Mouse (Mus musculus): ENCODE measurements around the gene Fsd1. TPM values are rescaled to one million over a fixed set of nuclear protein-coding genes. Genes with fewer than 3 reads are reported as not detected.

Gene Fsd1
- polyA plus RNA-seq, 1 experiment, result 0.36 TPM

DNA sequence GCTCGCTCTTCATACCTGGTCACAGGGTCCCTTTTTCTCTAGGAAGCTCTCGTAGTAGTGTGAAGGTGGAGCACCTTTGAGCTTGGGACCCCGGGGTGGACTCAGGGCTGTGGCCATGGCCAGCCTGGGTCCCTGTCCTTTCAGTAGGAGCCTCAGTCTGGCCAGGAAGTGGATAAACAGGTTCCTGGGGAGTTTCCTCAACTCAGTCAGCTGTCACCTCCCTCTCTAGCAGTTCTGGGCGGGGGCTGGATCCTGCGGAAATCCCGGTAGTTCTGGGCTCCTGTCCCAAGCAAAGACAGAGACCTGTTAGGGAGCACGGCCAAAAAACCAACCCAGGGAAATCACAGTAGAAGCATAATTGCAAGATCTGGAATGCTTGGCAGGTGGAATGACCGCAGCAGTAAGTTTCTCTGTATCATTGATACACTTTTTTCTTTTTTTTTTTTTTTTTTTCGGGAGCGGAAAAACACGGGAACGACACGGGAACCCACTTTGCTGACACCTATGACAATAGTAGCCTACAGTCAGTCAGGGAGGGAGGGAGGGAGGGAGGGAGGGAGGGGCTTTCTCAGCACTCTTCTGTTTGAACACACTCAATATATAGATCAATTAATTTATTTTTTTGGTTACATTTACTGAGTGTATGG, 19.2 kb downstream of the Fsd1 start, which contains the start of the genes Stap2 and Mpnd:
Gene Stap2 (minus strand): TSS at position 170 of the 647 bp plus-strand sequence.
Gene Mpnd (plus strand): TSS at position 297 of the 647 bp plus-strand sequence.
- H3K4me3 ChIP-seq (ENCODE audit: insufficient read depth, low read depth, low read length), result peak within 1 kb of the TSS; percentile 52
- 22% methylated on average over 13 of the region's 13 CpGs for WGBS
- DNase-seq, result peak; percentile 84
- H3K27ac ChIP-seq (ENCODE audit: insufficient read depth, low read depth, low read length), result peak within 1 kb of the TSS; percentile 59
- no peak for TF ChIP-seq POLR2A (IDR thresholded peaks at IDR 0.05; ENCODE audit: low read depth, low read length)
- no peak for TF ChIP-seq CTCF (conservative IDR thresholded peaks at IDR 0.05; ENCODE audit: insufficient read depth, insufficient read length, low read depth, low read length)
- no peaks in the 10 kb centered on the region for H3K36me3 ChIP-seq (ENCODE audit: control insufficient read depth, insufficient read depth, low read length)
- no peaks in the 10 kb centered on the region for H3K27me3 ChIP-seq (replicated peaks; ENCODE audit: control insufficient read depth, insufficient read depth, low read length)
- H3K4me1 ChIP-seq (ENCODE audit: control insufficient read depth, insufficient read depth, low read length), result peaks cover 3% of the 10 kb centered on the region; the same call in 1 of the 2 replicates

DNA sequence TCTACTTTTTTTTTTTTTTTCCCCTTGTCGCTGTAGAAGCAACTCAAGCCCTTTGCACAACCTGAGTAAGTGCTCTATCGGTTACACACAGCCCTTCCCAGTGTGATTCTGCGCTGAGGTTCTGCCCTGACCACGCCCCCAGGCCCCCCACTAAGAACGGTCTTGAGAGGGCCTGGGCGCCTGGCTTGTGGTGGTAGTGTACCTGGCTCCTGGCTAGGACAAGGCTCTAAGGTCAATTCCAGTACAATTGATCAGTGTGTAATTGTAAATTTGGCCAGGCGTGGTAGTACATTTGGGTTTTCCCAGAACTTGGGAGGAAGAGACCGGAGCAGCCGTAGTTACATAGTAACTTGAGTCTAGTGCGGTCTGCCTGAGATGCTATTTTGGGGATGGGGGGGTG, 20.6 kb downstream of the Fsd1 start:
- WGBS, result 34% methylated on average over 10 of the region's 10 CpGs
- peak; percentile 63 for DNase-seq

DNA sequence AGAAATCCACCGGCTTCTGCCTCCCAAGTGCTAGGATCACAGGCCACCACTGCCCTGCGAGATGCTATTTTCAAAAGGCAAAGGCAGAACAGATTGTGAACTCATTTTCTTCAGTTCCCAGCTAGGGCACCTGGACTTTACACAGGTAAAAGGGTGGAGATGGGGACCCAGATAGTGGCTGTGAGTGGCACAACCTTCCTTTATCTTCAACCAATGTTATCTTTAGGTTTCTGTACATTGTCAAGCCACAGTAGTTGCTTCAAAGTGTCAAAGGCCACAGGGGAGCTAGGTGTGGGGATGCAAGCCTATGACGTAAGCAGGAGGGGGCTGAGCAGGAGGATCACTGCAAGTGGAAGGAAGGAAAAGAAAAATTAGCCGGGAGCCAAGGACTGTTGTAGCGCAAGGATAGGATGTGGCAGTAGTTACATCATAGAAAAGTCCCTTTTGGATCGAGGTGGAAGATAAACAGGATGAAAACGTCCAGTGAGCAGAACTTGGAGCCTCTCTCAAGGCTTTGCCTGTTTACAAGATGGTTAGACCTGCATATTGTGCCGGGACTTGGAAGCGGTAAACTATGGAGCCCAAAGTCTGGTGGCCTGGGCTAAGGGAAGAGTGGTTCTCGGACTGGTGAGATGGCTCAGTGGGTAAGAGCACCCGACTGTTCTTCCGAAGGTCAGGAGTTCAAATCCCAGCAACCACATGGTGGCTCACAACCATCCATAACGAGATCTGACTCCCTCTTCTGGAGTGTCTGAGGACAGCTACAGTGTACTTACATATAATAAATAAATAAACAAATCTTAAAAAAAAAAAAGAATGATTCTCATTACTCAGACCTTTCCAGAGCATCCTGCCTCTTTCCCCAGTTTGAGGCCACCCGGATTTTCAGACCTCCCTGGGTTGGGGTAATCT, 21.4 kb downstream of the Fsd1 start:
- peak overlapping the region; percentile 48 for H3K27ac ChIP-seq (ENCODE audit: insufficient read depth, low read depth, low read length)
- H3K4me1 ChIP-seq (ENCODE audit: control insufficient read depth, insufficient read depth, low read length), result peaks cover 3% of the 10 kb centered on the region; the same call in 1 of the 2 replicates
- no peaks in the 10 kb centered on the region for H3K36me3 ChIP-seq (ENCODE audit: control insufficient read depth, insufficient read depth, low read length)
- TF ChIP-seq CTCF (conservative IDR thresholded peaks at IDR 0.05; ENCODE audit: insufficient read depth, insufficient read length, low read depth, low read length) (no peak), POLR2A (IDR thresholded peaks at IDR 0.05; ENCODE audit: low read depth, low read length) (no peak)
- DNase-seq, result no peak
- WGBS, result 28% methylated on average over 14 of the region's 14 CpGs
- no peak overlapping the region; the same call in 1 of the 2 replicates for H3K4me3 ChIP-seq (ENCODE audit: insufficient read depth, low read depth, low read length)
- H3K27me3 ChIP-seq (replicated peaks; ENCODE audit: control insufficient read depth, insufficient read depth, low read length), result no peaks in the 10 kb centered on the region

More for the DNA sequence above, 20.6 kb downstream of the Fsd1 start:
- H3K4me3 ChIP-seq (ENCODE audit: insufficient read depth, low read depth, low read length), result no peak overlapping the region
- H3K27ac ChIP-seq (ENCODE audit: insufficient read depth, low read depth, low read length), result no peak overlapping the region
- H3K36me3 ChIP-seq (ENCODE audit: control insufficient read depth, insufficient read depth, low read length), result no peaks in the 10 kb centered on the region
- H3K27me3 ChIP-seq (replicated peaks; ENCODE audit: control insufficient read depth, insufficient read depth, low read length), result no peaks in the 10 kb centered on the region
- TF ChIP-seq POLR2A (IDR thresholded peaks at IDR 0.05; ENCODE audit: low read depth, low read length) (no peak), CTCF (conservative IDR thresholded peaks at IDR 0.05; ENCODE audit: insufficient read depth, insufficient read length, low read depth, low read length) (no peak)
- peaks cover 3% of the 10 kb centered on the region; the same call in 1 of the 2 replicates for H3K4me1 ChIP-seq (ENCODE audit: control insufficient read depth, insufficient read depth, low read length)

DNA sequence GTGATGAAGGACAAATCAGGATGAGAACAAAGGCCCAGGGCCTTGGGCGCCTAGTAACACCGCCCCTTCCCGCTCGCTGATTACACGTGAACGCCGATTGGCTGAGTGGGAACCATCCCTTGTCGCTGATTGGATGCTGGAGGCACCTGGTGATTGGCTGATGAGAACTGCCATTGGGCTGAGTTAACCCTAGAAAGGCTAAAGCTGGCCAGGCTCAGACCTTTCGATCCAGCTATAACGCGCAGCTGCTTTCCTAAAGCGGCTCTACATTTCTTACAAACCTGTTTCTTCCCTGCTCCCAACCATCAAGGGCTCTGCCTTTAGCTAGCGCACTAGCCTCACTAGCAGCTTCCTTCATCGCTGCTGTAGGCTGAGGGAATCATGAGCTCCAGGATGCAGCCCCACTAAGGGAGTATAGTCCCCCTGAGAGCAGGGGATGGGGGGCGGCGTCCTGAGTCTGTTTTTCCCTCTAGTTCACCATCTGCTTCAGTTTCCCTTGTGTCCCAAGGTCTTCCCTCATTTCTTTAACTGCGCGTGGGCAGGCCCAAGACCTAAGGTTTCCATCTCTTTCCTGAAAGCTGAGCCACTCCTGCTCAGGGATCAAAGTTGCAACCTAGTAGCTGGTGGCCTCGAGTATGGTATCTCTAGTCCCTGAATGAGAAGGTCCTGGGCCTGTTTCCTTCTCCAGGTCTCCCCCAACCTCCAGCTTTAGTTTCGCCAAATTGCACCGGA, 22.2 kb downstream of the Fsd1 start:
- under 1% methylated on average over 21 of the region's 21 CpGs for WGBS

DNA sequence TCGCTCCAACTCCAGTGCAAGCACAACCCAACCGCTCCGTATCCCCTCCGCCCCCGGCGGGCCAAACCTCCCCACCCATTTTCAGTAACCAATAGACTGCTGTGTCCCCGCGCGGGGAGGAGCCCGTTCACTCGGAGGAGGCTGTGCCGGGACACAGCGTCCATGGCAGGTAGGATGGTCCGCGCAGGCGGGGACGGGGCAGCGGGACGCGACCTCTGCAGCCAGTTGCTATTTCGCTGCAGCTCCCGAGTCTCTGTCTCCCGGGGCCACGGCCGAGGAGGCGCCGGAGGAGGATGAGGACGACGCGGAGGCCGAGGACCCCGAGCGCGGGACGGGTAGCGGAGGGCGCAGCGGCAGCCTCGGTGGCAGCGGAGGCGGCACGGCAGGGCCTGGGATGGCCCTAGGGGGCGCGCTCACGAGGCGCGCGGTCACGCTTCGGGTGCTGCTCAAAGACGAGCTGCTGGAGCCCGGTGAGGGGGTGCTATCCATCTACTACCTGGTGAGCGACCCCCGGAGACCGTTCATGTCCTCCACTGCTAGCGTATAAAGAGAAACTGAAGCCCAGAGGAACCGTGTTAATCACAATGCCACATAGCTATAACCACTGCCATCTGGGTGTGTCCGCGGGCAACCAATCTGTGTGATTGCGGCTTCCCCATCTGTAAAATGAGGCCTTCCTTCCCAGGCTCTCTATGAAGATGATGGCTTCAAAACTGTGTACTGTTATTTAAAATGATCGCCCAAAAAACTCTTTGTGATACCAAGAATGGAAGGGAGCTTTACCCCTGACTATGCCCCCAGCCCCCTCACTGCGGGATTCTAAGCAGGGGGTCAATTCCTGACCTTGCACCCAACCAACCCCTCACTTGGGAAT, 23.0 kb downstream of the Fsd1 start:
- H3K4me1 ChIP-seq (ENCODE audit: control insufficient read depth, insufficient read depth, low read length), result peaks cover 3% of the 10 kb centered on the region; the same call in 1 of the 2 replicates
- 1% methylated on average over 62 of the region's 62 CpGs for WGBS
- H3K36me3 ChIP-seq (ENCODE audit: control insufficient read depth, insufficient read depth, low read length), result no peaks in the 10 kb centered on the region
- peak overlapping the region; percentile 76 for H3K27ac ChIP-seq (ENCODE audit: insufficient read depth, low read depth, low read length)
- H3K4me3 ChIP-seq (ENCODE audit: insufficient read depth, low read depth, low read length), result peak overlapping the region; percentile 83
- H3K27me3 ChIP-seq (replicated peaks; ENCODE audit: control insufficient read depth, insufficient read depth, low read length), result no peaks in the 10 kb centered on the region
- DNase-seq, result peak; percentile 97
- TF ChIP-seq POLR2A (IDR thresholded peaks at IDR 0.05; ENCODE audit: low read depth, low read length) (peak; percentile 64), CTCF (conservative IDR thresholded peaks at IDR 0.05; ENCODE audit: insufficient read depth, insufficient read length, low read depth, low read length) (peak; percentile 38)

More for the DNA sequence above, 22.2 kb downstream of the Fsd1 start:
- no peak for TF ChIP-seq CTCF (conservative IDR thresholded peaks at IDR 0.05; ENCODE audit: insufficient read depth, insufficient read length, low read depth, low read length)
- TF ChIP-seq POLR2A (IDR thresholded peaks at IDR 0.05; ENCODE audit: low read depth, low read length), result no peak
- H3K27ac ChIP-seq (ENCODE audit: insufficient read depth, low read depth, low read length), result peak overlapping the region; percentile 76
- H3K4me3 ChIP-seq (ENCODE audit: insufficient read depth, low read depth, low read length), result peak overlapping the region; percentile 83
- no peaks in the 10 kb centered on the region for H3K36me3 ChIP-seq (ENCODE audit: control insufficient read depth, insufficient read depth, low read length)
- no peaks in the 10 kb centered on the region for H3K27me3 ChIP-seq (replicated peaks; ENCODE audit: control insufficient read depth, insufficient read depth, low read length)
- peak; percentile 98 for DNase-seq
- peaks cover 3% of the 10 kb centered on the region; the same call in 1 of the 2 replicates for H3K4me1 ChIP-seq (ENCODE audit: control insufficient read depth, insufficient read depth, low read length)

DNA sequence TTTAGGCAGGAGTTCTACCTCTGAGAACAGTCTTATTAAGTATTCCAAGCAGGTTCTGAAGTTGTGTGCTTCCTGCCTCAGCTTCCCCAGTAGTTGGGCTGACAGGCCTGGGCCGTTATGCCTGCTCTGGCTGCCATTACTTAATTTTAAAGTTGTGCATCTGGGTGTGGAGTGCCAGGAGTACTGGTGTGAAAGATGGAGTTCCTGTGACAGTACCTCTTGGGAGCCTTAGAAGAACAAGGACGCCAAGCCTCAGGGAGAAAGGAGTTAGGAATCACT, 23.6 kb downstream of the Fsd1 start:
- peak overlapping the region; percentile 83 for H3K4me3 ChIP-seq (ENCODE audit: insufficient read depth, low read depth, low read length)
- no peak overlapping the region for H3K27ac ChIP-seq (ENCODE audit: insufficient read depth, low read depth, low read length)
- peaks cover 3% of the 10 kb centered on the region; the same call in 1 of the 2 replicates for H3K4me1 ChIP-seq (ENCODE audit: control insufficient read depth, insufficient read depth, low read length)
- H3K27me3 ChIP-seq (replicated peaks; ENCODE audit: control insufficient read depth, insufficient read depth, low read length), result no peaks in the 10 kb centered on the region
- TF ChIP-seq POLR2A (IDR thresholded peaks at IDR 0.05; ENCODE audit: low read depth, low read length), result no peak
- no peak for TF ChIP-seq CTCF (conservative IDR thresholded peaks at IDR 0.05; ENCODE audit: insufficient read depth, insufficient read length, low read depth, low read length)
- 47% methylated on average over 2 of the region's 2 CpGs for WGBS
- no peaks in the 10 kb centered on the region for H3K36me3 ChIP-seq (ENCODE audit: control insufficient read depth, insufficient read depth, low read length)
- DNase-seq, result no peak
